Mouse (Mus musculus) frontal cortex, postnatal 25 days (tissue): ENCODE results near the gene Arhgef7.
"Not testable (repeated sequence)": the region's sequence is repeated elsewhere in the genome, so short reads cannot be mapped to it uniquely, and the experiment has no call there.

ENCODE experiments used
- DNase-seq, 2 experiments: peaks; one replicate each; pipeline ENCODE4 v3.0.0; 2022; ENCODE audit warnings: low spot score in 2 of 2

Gene Arhgef7

DNA sequence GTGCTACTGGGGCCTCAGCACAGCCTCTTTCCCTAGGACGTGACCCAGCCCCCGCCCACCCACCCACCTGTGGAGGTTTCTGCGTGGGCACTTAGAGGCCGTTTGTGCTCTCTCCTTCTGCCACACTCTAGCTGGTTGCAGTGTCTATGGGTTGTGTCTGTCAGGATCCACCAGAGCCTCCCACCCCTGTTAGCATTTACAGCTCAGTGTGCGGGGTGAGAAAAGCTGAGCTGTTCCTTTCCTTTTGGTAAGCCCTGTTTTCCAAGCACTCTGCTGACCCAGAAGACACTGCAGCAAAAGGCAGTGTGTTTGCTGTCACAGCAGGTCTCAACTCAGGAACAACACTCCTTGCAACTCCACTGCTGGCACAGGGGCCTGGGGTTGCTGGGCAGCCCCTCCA, 106.7 kb downstream of the Arhgef7 start:
- no peak for DNase-seq

DNA sequence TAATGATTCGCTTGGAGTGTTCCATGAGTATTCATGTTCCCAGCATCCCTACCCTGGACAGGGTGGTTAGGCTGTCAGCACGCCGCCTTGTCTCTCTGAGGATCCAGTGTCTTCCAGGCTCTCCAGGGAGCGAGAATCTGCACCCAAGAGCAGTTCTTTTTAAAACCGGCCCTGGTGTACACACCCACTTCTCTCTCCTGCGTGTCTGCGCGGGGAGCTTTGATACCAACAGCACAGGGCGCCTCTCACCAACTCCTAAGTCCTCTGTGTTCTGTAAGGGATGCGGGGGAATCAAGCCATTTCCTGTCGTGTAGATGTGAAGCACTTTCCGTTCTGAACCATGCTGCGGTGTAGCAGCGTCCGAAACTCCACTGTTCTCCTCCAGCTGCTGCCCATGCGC, 107.2 kb downstream of the Arhgef7 start:
- DNase-seq: no peak

DNA sequence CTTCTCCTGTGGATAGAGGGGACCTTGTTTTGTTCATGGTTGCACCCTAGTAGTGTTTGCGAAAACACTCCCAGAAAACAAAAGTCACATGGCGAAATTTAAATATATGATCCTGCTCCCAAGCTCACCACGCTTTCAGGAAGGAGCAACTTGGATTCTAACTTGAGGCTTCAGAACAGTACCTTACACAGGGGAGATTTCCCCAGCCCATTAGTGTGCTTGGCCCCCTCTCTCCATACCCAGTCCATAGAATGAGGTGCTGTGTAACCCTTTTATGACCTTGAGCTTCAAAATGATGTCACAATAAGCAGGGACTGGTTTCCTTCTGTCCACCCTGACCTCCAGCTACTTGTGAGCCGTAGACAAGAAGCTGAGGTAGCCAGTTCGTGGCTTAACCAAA, 112.7 kb downstream of the Arhgef7 start, which contains the start of gene Tex29:
TSS of gene Tex29 (plus strand) at position 301 of the 400 bp plus-strand sequence.
- DNase-seq: no peak

DNA sequence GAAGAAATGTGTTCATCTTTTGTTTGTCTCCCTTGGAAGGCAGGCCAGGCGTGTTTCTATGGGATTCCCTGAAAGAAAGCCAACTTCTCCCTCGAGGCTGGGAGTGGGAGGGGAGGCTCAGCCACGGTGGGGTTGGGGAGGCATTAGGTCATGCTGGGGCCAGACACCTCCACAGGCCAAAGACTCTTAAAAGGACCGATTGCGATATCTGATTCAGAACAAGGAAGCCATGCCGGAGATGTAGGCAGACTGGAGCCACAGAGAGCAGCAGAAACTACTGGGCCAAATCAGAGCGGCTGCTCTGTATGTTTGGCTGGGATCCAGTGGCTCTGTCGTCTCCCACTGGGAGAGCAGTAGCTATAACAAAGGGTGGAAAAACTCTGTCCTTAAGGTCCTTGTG, 114.0 kb downstream of the Arhgef7 start:
- DNase-seq: no peak

DNA sequence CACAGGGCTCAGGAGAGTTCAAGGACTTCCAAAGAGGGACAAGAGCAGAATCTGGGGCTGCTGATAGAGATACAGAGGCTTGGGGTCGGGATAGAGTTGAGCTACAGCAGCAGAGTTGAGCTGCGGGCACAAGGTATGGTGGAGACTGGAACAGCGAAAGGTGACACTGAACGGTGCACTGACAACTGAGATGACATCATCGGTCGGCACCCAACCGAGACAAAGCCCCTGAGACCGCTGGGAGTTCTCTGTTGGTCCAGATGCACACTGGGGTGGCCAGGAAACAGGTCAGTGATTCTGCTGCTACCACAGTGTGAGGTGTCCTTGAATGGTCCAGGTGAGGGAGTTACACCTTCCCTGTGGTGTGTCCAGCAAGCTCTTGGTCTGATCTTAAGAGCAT, 115.2 kb downstream of the Arhgef7 start:
- no peak for DNase-seq

DNA sequence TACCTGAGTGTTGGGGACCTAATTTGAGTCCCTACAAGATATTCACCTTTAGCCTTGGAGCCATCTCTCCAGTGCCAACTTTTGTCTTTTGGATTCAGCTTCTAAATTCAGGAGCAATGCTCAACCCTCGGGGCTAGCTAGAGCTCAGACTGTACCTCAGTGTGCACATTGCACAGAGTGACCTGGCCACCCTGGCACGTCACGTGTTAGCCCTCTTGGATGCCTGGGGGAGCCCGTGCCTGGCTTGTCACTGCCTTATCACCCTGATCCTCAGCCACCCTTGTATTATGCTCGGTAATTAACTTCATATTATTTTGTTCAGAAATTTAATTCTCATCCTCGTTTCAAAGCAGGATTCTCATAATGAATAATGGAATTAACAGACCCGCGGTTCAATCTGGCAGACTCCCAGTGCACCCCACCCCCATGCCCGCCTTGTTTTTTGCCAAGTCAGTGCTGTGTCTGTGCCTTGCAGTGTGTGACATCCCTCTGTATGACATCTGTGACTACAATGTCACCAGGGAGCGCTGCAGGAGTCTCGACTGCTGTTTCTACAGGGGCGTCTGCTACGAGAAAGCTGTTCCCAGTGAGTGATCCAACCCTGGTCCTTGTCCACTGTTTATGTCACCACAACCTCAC, 116.3 kb downstream of the Arhgef7 start:
- no peak for DNase-seq

DNA sequence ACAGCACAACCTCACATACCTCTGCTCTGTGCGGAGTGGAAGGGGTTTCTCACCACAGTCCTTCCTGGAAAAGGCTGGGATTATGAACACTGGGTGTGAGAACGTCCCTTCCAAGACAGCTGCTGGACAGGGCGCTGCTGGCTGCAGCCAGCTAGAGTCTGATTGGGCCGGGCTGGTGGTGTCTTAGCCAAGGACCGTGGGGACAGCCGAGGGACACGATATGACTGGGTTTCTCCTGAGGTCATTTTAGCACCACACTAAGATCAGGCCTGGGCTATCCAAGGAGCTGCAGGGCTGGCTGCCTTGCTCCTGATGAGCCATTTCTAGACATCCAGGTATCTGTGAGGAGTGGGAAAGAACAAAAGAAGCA, 116.8 kb downstream of the Arhgef7 start:
- DNase-seq: no peak

DNA sequence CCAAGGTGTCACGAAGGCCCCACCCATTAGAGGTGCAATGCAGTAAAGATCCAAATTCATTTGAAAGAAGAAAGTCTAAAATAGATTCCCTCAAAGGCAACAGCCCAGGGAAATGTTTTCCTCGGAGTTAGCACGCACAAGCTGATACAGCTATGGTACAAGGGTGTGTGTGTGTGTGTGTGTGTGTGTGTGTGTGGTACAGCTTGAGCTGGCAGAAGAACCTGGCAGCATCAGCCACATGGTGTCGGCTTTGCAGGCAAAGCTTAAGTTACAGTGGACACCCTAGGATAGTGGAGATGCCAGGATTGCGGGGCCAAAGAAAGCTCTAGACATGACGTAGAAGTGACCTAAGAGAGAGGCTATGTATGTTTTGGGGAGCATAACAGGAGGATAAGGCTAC, 119.3 kb downstream of the Arhgef7 start:
- DNase-seq: no peak

DNA sequence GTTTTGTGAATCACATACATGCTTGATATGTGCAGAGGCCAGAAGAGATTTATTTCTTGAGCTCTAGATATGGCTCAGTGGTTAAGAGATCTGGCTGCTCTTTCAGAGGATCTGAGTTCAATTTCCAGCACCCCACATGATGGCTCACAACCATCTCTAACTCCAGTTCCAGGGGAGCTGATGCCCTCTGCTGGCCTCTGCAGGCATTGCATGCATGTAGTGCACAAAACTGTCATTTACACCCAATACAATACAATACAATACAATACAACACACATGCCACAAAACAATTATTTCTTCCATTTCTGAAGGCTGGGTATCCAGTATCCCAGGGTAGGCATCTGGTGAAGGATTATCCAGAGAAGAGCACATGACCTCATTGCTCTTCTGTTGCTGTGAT, 140.3 kb downstream of the Arhgef7 start:
- DNase-seq: no peak

DNA sequence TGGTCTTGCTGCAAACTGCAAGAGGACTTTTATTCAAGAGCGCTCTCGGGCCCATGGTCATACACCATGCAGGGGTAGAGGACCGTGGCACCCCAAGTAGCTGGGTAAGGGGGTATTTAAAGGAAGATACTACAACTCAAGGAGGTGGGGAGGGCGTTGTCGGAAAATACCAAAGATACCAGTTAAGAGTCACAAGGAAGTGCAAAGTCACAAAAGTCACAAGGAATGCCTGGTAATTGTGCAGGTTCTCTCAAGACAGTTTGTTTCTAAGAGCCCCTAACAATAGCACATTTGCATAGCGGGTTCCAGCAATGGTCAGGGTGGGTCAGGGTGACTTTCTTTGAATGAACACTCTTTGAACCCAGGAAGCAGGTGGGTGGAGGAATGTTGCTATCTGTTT, 146.7 kb downstream of the Arhgef7 start:
- not testable (repeated sequence) for DNase-seq

DNA sequence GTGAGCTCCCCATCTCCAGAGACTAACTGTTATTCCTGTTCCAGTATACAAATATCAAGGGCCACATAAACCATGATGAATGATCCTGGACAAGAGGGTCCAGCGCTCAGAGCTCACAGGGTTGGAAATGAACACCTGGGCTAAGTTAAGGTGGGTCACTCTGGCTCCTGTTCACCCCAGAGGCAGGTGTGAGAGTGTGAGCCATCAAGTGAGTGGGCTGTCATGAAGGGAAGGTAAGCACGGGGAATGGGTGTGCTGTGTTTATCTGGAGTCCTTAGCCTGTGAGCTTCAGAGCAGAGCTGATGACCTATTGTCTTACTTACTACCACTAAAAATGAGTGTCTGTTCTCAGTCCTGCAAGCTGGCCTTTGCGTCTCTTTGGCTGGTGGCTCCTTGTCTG, 157.1 kb downstream of the Arhgef7 start:
- no peak for DNase-seq
